ENCODE assay signal across 8 mouse cellular contexts in genomic region chr12:32954216-32955021, GRCm38 (mm10). TPM values are rescaled to one million over a fixed set of nuclear protein-coding genes. Genes with fewer than 3 reads are reported as not detected.
DNase-seq lines count a peak whose midpoint lies in the region; ATAC-seq lines count a peak whose summit lies in the region.

No protein-coding gene starts in this region.

- H3K4me1 ChIP-seq in forebrain, embryonic 10.5 days, result peaks cover 44% of the 10 kb centered on the region
- H3K4me1 ChIP-seq in intestine, embryonic 14.5 days (replicated peaks; ENCODE audit: control insufficient read depth, insufficient read depth, low read length), result peaks cover 19% of the 10 kb centered on the region

- ATAC-seq in intestine, embryonic 14.5 days (replicated peaks; ENCODE audit: low FRiP score, low TSS enrichment, low read depth), result peak; percentile 74
- ATAC-seq in megakaryocyte, adult 5-6 weeks (ENCODE audit: poor library complexity, severe bottlenecking), result peak; percentile 52

- intact Hi-C loops in left cerebral cortex, postnatal 10 days (cut with DNase I), result no loop called here
- intact Hi-C loops in left cerebral cortex, postnatal 4 days (cut with DNase I), result no loop called here

- WGBS in forebrain, embryonic 10.5 days, result under 1% methylated on average over 71 of the region's 71 CpGs
- WGBS in intestine, embryonic 14.5 days, result under 1% methylated on average over 71 of the region's 71 CpGs

- H3K9ac ChIP-seq in intestine, embryonic 14.5 days (ENCODE audit: low read length), result peak overlapping the region; percentile 85

- peak overlapping the region; percentile 73 for H3K4me2 ChIP-seq in intestine, embryonic 14.5 days (ENCODE audit: low read length)

- peak overlapping the region; percentile 83 for H3K4me3 ChIP-seq in forebrain, embryonic 10.5 days
- peak overlapping the region; percentile 85 for H3K4me3 ChIP-seq in intestine, embryonic 14.5 days (ENCODE audit: low read depth, low read length)

- no peaks in the 10 kb centered on the region for H3K36me3 ChIP-seq in forebrain, embryonic 10.5 days (replicated peaks)
- H3K36me3 ChIP-seq in intestine, embryonic 14.5 days (ENCODE audit: control insufficient read depth, insufficient read depth, low read length), result no peaks in the 10 kb centered on the region

- no peaks in the 10 kb centered on the region for H3K9me3 ChIP-seq in forebrain, embryonic 10.5 days
- H3K9me3 ChIP-seq in intestine, embryonic 14.5 days (ENCODE audit: control insufficient read depth, low read length), result no peaks in the 10 kb centered on the region

- peak; percentile 54 to 87 for DNase-seq in left cerebral cortex, postnatal 10 days (ENCODE audit: extremely low spot score in 1 of 2, low spot score in 2 of 2)
- no peak for DNase-seq in left cerebral cortex, postnatal 4 days
- DNase-seq in WW6 (ENCODE audit: low read depth, low spot score), result peak; percentile 29
- DNase-seq in forebrain, embryonic 10.5 days (ENCODE audit: extremely low spot score, low spot score), result no peak
- peak; percentile 81 for DNase-seq in intestine, embryonic 14.5 days (ENCODE audit: low spot score)
- DNase-seq in thymus, postnatal 0 days (ENCODE audit: low spot score), result peak; percentile 83
- DNase-seq in layer of hippocampus, adult 11-12 months (ENCODE audit: low spot score), result no peak

- no peaks in the 10 kb centered on the region for H3K27me3 ChIP-seq in forebrain, embryonic 10.5 days (ENCODE audit: poor library complexity, severe bottlenecking)
- no peaks in the 10 kb centered on the region for H3K27me3 ChIP-seq in intestine, embryonic 14.5 days (replicated peaks; ENCODE audit: control insufficient read depth, insufficient read depth, low read length)

- peak overlapping the region; percentile 94 for H3K27ac ChIP-seq in forebrain, embryonic 10.5 days
- peak overlapping the region; percentile 97 for H3K27ac ChIP-seq in intestine, embryonic 14.5 days (ENCODE audit: low read depth)

RNA-seq across cellular contexts. Expression of gene Sypl, which starts 0.7 kb away (rescaled TPM):
- 10 to 100 TPM; 30.3 to 32.4 TPM for total RNA-seq in left cerebral cortex, postnatal 10 days (2021)
- total RNA-seq in left cerebral cortex, postnatal 4 days (2021), result 10 to 100 TPM; 32.2 TPM
- polyA plus RNA-seq in forebrain, embryonic 10.5 days (2016; fragmentation: Nextera tagmentation; extraction: Ambion mirVana), result 48.6 and 52.0 TPM in 2 replicates
- 127 and 129 TPM in 2 replicates for polyA plus RNA-seq in intestine, embryonic 14.5 days (2014; fragmentation: Nextera tagmentation; extraction: Ambion mirVana)
- total RNA-seq in megakaryocyte, adult 5-6 weeks (2015), result 114 and 117 TPM in 2 replicates
- 50.6 and 62.0 TPM in 2 replicates for total RNA-seq in megakaryocyte, adult 5-6 weeks (2017)
- polyA plus RNA-seq in thymus, postnatal 0 days (2015; fragmentation: Nextera tagmentation; extraction: Ambion mirVana), result 109 and 111 TPM in 2 replicates

Comparison
In these comparisons a context has a peak if more than half of its experiments do, and no peak if none do; other contexts are left out.
1. DNase-seq: peak in left cerebral cortex, postnatal 10 days (2 of 2), WW6 (single experiment), intestine, embryonic 14.5 days (single experiment) and thymus, postnatal 0 days (single experiment); none in left cerebral cortex, postnatal 4 days (single experiment), forebrain, embryonic 10.5 days (single experiment) and layer of hippocampus, adult 11-12 months (single experiment).